Mouse (Mus musculus) Patski (cell line): ENCODE results near the gene Lnx1. TPM values are rescaled to one million over a fixed set of nuclear protein-coding genes. Genes with fewer than 3 reads are reported as not detected.

Experiments
- ATAC-seq: fragments of 100-300 bp; one replicate; pipeline ENCODE4 v1.8.0; 2021
- CTCF ChIA-PET: fragments of 350-600 bp; sonication (Branson Sonifier 250); formaldehyde crosslinking; loops from one replicate; lab custom pipeline; 2022; ENCODE audit warnings: inconsistent platforms; lab: Charles Lee
- POLR2A ChIA-PET: fragments of 350-600 bp; sonication (Branson Sonifier 250); formaldehyde crosslinking; loops from one replicate; lab custom pipeline; 2022; ENCODE audit warnings: antibody characterized with exemption, inconsistent platforms; lab: Charles Lee
- DNase-seq: peaks from one replicate; pipeline ENCODE4 v3.0.0-alpha.2; 2011; ENCODE audit warnings: low read depth, low spot score
- H3K27me3 ChIP-seq: fragments of 371-371 bp; one replicate; pipeline ENCODE4 v1.5.1; 2021
- CTCF ChIP-seq: fragments of 100-300 bp; IDR thresholded peaks from one replicate; pipeline ENCODE4 v1.5.1; 2021
- in situ Hi-C: fragments of 300-500 bp; cut with MboI; formaldehyde crosslinking; loops from 3 replicates; pipeline ENCODE4 v1.11.1; 2018; ENCODE audit warnings: low pct_unique_long_range_greater_than_20kb, mixed read lengths
- polyA plus RNA-seq: library from polyadenylated mRNA; unstranded; gene quantifications from one replicate; pipeline ENCODE4 v1.2.3, GENCODE M21; 2021

The Lnx1 gene
- polyA plus RNA-seq: 0.09 TPM

- no peak for TF ChIP-seq CTCF
- in situ Hi-C loops: no loop called here
- ChIA-PET CTCF (no interaction called here), POLR2A (no interaction called here)
- H3K27me3 ChIP-seq: no peaks in the 10 kb centered on the region
- DNase-seq: no peak
- no peak for ATAC-seq
Observed at GRCm38 (mm10) chr5:74702766-74703165, at the start of gene Lnx1. Gene Lnx1 (minus strand): TSS chr5:74702912.

- no peaks in the 10 kb centered on the region for H3K27me3 ChIP-seq
- DNase-seq: no peak
- ChIA-PET POLR2A (interaction anchor here (0.8 kb wide), 1 partner anchor 12 kb away, joined by 3 read pairs; no protein-coding TSS in a partner anchor), CTCF (interaction anchor here (1.0 kb wide), 1 partner anchor 110 kb away, joined by 3 read pairs; no protein-coding TSS in a partner anchor)
- ATAC-seq: no peak
- in situ Hi-C loops: no loop called here
- TF ChIP-seq CTCF: no peak
Observed at GRCm38 (mm10) chr5:74750501-74750900, 47.8 kb upstream of the Lnx1 start.

GRCm38 (mm10) chr5:74747476-74747875 lies 44.8 kb upstream of the Lnx1 start:
- DNase-seq (no peak), ATAC-seq (no peak)
- ChIA-PET POLR2A (no interaction called here), CTCF (interaction anchor here (0.9 to 1.7 kb wide), 3 partner anchors 9 to 45 kb away, joined by 3 read pairs; no protein-coding TSS in a partner anchor)
- H3K27me3 ChIP-seq: no peaks in the 10 kb centered on the region
- TF ChIP-seq CTCF: no peak
- in situ Hi-C loops: no loop called here

GRCm38 (mm10) chr5:74740951-74741350 lies 38.2 kb upstream of the Lnx1 start:
- in situ Hi-C loops: no loop called here
- ChIA-PET CTCF (interaction anchor here (1.0 to 1.3 kb wide), 2 partner anchors 24 to 25 kb away, joined by 3 to 4 read pairs; no protein-coding TSS in a partner anchor), POLR2A (no interaction called here)
- no peaks in the 10 kb centered on the region for H3K27me3 ChIP-seq
- no peak for DNase-seq
- TF ChIP-seq CTCF: no peak
- no peak for ATAC-seq

- in situ Hi-C loops: no loop called here
- CTCF ChIA-PET: interaction anchor here (0.9 to 1.0 kb wide), 2 partner anchors 14 to 403 kb away, joined by 3 read pairs; no protein-coding TSS in a partner anchor
- ATAC-seq (no peak), DNase-seq (no peak)
- POLR2A ChIA-PET: no interaction called here
- no peaks in the 10 kb centered on the region for H3K27me3 ChIP-seq
- no peak for TF ChIP-seq CTCF
Observed at GRCm38 (mm10) chr5:74739435-74739834, 36.7 kb upstream of the Lnx1 start.

GRCm38 (mm10) chr5:74738312-74738711 lies 35.6 kb upstream of the Lnx1 start:
- in situ Hi-C loops: no loop called here
- ATAC-seq: peak; percentile 48
- ChIA-PET POLR2A (no interaction called here), CTCF (interaction anchor here (0.9 to 1.8 kb wide), 3 partner anchors 9 to 83 kb away, joined by 3 read pairs; no protein-coding TSS in a partner anchor)
- DNase-seq: no peak
- peak; percentile 32 for TF ChIP-seq CTCF
- no peaks in the 10 kb centered on the region for H3K27me3 ChIP-seq

GRCm38 (mm10) chr5:74733885-74734558 lies 31.3 kb upstream of the Lnx1 start:
- POLR2A ChIA-PET: interaction anchor here (0.5 kb wide), 1 partner anchor 261 kb away, joined by 5 read pairs; no protein-coding TSS in a partner anchor
- no peak for TF ChIP-seq CTCF
- CTCF ChIA-PET: no interaction called here
- ATAC-seq (no peak), DNase-seq (no peak)
- in situ Hi-C loops: no loop called here
- H3K27me3 ChIP-seq: no peaks in the 10 kb centered on the region

GRCm38 (mm10) chr5:74732613-74733012 lies 29.9 kb upstream of the Lnx1 start:
- no peaks in the 10 kb centered on the region for H3K27me3 ChIP-seq
- DNase-seq (no peak), ATAC-seq (no peak)
- in situ Hi-C loops: no loop called here
- no peak for TF ChIP-seq CTCF
- ChIA-PET CTCF (no interaction called here), POLR2A (no interaction called here)

- no peaks in the 10 kb centered on the region for H3K27me3 ChIP-seq
- in situ Hi-C loops: no loop called here
- ChIA-PET POLR2A (no interaction called here), CTCF (interaction anchor here (1.2 kb wide), 1 partner anchor 89 kb away, joined by 5 read pairs; no protein-coding TSS in a partner anchor)
- DNase-seq: no peak
- ATAC-seq: no peak
- no peak for TF ChIP-seq CTCF
Observed at GRCm38 (mm10) chr5:74730601-74731000, 27.9 kb upstream of the Lnx1 start.

- POLR2A ChIA-PET: no interaction called here
- no peak for ATAC-seq
- in situ Hi-C loops: no loop called here
- CTCF ChIA-PET: no interaction called here
- TF ChIP-seq CTCF: no peak
- H3K27me3 ChIP-seq: no peaks in the 10 kb centered on the region
- no peak for DNase-seq
Observed at GRCm38 (mm10) chr5:74729567-74729966, 26.9 kb upstream of the Lnx1 start.

GRCm38 (mm10) chr5:74728186-74728585 lies 25.5 kb upstream of the Lnx1 start:
- no peaks in the 10 kb centered on the region for H3K27me3 ChIP-seq

More at GRCm38 (mm10) chr5:74728186-74728585, 25.5 kb upstream of the Lnx1 start:
- no peak for TF ChIP-seq CTCF
- ChIA-PET CTCF (no interaction called here), POLR2A (no interaction called here)
- DNase-seq: no peak
- no peak for ATAC-seq
- in situ Hi-C loops: no loop called here
